Mouse (Mus musculus): Measurements from ENCODE around the gene Cd79a.

DNA sequence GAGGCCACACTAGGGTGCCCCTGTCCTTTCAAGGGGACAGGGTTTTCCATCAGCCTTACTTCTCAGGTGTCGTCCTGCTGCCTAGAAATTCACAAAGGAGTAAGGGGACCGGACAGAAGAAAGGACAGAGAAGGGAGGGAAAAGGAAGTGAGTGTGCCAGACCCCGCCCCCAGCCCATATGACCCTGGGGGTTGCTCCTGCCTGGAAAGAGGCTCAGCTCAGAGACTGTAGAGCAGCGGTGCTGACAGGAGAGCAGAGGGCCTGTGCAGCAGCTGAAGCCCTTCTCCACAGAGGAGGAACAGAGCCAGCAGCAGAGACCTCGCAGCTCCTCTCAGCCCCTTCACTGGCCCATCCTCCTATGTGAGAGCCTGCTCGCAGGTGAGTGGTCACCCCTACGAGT lies 43.5 kb upstream of the Cd79a start:
- no peak for TF ChIP-seq CTCF (IDR thresholded peaks at IDR 0.05; ENCODE audit: low read depth)
- no peak for TF ChIP-seq EP300 (IDR thresholded peaks at IDR 0.05; ENCODE audit: low read depth)
